Mouse (Mus musculus): Measurements from ENCODE around the gene Llgl2.

GRCm38 (mm10) chr11:115821001-115821400 is 2.8 kb upstream of the Llgl2 start:
- TF ChIP-seq CTCF (IDR thresholded peaks at IDR 0.05; ENCODE audit: low read depth, low read length): no peak
- TF ChIP-seq POLR2A (IDR thresholded peaks at IDR 0.05; ENCODE audit: extremely low read depth, insufficient read depth, low read length): no peak

Measured in liver, adult 2 months (tissue).